Mouse (Mus musculus): ENCODE measurements around the gene Car4.

- TF ChIP-seq POLR2A (IDR thresholded peaks at IDR 0.05; ENCODE audit: control insufficient read depth, extremely low read depth, insufficient read depth, low read length, poor library complexity) = no peak
- no peak for TF ChIP-seq CTCF (IDR thresholded peaks at IDR 0.05; ENCODE audit: borderline replicate concordance, control insufficient read depth, extremely low read depth, insufficient read depth, low read length, poor library complexity)
Observed at GRCm38 (mm10) chr11:84962536-84962935, 5.0 kb downstream of the Car4 start.

Data from thymus, adult 2 months (tissue).